Mouse (Mus musculus): ENCODE measurements around the gene Rnf220. TPM values are rescaled to one million over a fixed set of nuclear protein-coding genes. Genes with fewer than 3 reads are reported as not detected.

Rnf220 gene
- polyA plus RNA-seq, 1 experiment from 2014 or later, result 140 TPM

DNA sequence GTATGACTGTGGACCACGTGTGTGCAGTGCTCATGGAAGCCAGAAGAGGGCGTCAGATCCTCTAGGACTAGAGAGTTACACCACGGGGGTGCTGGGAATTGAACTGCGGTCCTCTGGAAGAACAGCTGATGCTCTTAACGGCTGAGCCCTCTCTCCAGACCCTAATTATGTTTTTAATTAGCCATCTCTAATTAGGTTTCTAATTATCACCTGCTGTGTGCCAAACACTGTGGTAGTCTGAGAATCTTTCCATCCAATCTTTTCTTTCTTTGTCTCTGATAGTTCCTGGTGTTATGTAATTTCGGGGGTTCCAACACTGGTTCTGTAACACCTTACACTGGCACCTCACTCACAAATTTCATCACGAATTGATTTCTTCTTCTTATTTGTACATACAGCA lies 75.8 kb downstream of the Rnf220 start:
- 93% methylated on average over 7 of the region's 7 CpGs for WGBS
- no peak overlapping the region for H3K4me3 ChIP-seq
- no peak overlapping the region for H3K4me2 ChIP-seq

DNA sequence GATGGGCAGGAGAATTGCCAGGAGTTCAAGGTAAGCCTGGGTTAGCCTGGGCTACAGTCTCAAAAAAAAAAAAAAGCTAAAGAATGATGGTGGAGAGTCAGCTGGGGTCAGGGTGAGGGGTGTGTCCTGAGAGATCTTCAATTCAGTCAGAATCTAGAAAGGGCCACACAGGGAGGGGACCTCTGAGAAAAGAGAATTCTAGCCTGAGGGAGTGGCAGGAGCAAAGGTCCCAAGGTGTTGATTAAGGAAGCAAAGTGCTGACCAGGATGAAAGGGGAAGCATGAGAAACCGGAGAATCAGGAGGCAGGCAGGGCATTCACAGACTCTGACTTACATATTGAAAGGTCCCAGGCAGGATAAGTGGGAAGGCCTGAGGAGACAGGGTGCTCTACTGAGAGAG lies 80.0 kb downstream of the Rnf220 start:
- 61% methylated on average over 1 of the region's 1 CpGs for WGBS
- Histone ChIP-seq H3K27me3 (replicated peaks) (peaks cover 57% of the 10 kb centered on the region), H3K36me3 (replicated peaks) (no peaks in the 10 kb centered on the region), H3K4me3 (no peak overlapping the region), H3K4me1 (peaks cover 6% of the 10 kb centered on the region), H3K9me3 (no peaks in the 10 kb centered on the region), H3K27ac (no peak overlapping the region), H3K4me2 (no peak overlapping the region), H3K9ac (no peak overlapping the region)
- no peak for ATAC-seq (replicated peaks)

More for the DNA sequence above, 75.8 kb downstream of the Rnf220 start:
- H3K27ac ChIP-seq, result no peak overlapping the region
- H3K9me3 ChIP-seq, result no peaks in the 10 kb centered on the region
- H3K27me3 ChIP-seq (replicated peaks), result peaks cover 51% of the 10 kb centered on the region
- no peaks in the 10 kb centered on the region for H3K36me3 ChIP-seq (replicated peaks)
- ATAC-seq (replicated peaks), result no peak
- H3K9ac ChIP-seq, result no peak overlapping the region
- no peaks in the 10 kb centered on the region for H3K4me1 ChIP-seq

- no peaks in the 10 kb centered on the region for H3K36me3 ChIP-seq (replicated peaks)
- no peak for ATAC-seq (replicated peaks)
- peaks cover 55% of the 10 kb centered on the region for H3K27me3 ChIP-seq (replicated peaks)
- no peak overlapping the region for H3K27ac ChIP-seq
- no peaks in the 10 kb centered on the region for H3K9me3 ChIP-seq
- no peak overlapping the region for H3K9ac ChIP-seq
- 8% methylated on average over 3 of the region's 3 CpGs for WGBS
- H3K4me3 ChIP-seq, result no peak overlapping the region
- H3K4me1 ChIP-seq, result peaks cover 25% of the 10 kb centered on the region
- H3K4me2 ChIP-seq, result no peak overlapping the region
Measured at GRCm38 (mm10) chr4:117410049-117410410, 86.8 kb downstream of the Rnf220 start.

- ATAC-seq (replicated peaks), result peak; percentile 45
- H3K9me3 ChIP-seq, result no peaks in the 10 kb centered on the region
- no peak overlapping the region for H3K4me3 ChIP-seq
- no peak overlapping the region for H3K4me2 ChIP-seq
- no peaks in the 10 kb centered on the region for H3K36me3 ChIP-seq (replicated peaks)
- H3K9ac ChIP-seq, result no peak overlapping the region
- peaks cover 56% of the 10 kb centered on the region for H3K27me3 ChIP-seq (replicated peaks)
- 19% methylated on average over 13 of the region's 14 CpGs for WGBS
- no peak overlapping the region for H3K27ac ChIP-seq
- peaks cover 25% of the 10 kb centered on the region for H3K4me1 ChIP-seq
Measured at GRCm38 (mm10) chr4:117409144-117410048, 87.5 kb downstream of the Rnf220 start.

GRCm38 (mm10) chr4:117407945-117408344 lies 88.9 kb downstream of the Rnf220 start:
- Histone ChIP-seq H3K9me3 (no peaks in the 10 kb centered on the region), H3K27ac (no peak overlapping the region), H3K36me3 (replicated peaks) (no peaks in the 10 kb centered on the region), H3K9ac (no peak overlapping the region), H3K4me1 (peaks cover 25% of the 10 kb centered on the region), H3K4me3 (no peak overlapping the region), H3K27me3 (replicated peaks) (peaks cover 63% of the 10 kb centered on the region), H3K4me2 (no peak overlapping the region)
- ATAC-seq (replicated peaks), result no peak
- WGBS, result 77% methylated on average over 5 of the region's 5 CpGs

GRCm38 (mm10) chr4:117405999-117406398 lies 90.9 kb downstream of the Rnf220 start:
- no peak overlapping the region for H3K4me3 ChIP-seq
- no peaks in the 10 kb centered on the region for H3K9me3 ChIP-seq
- H3K27me3 ChIP-seq (replicated peaks), result peaks cover 69% of the 10 kb centered on the region
- H3K4me2 ChIP-seq, result no peak overlapping the region
- ATAC-seq (replicated peaks), result no peak
- peaks cover 15% of the 10 kb centered on the region for H3K4me1 ChIP-seq
- H3K9ac ChIP-seq, result no peak overlapping the region
- WGBS, result 43% methylated on average over 9 of the region's 9 CpGs
- H3K27ac ChIP-seq, result no peak overlapping the region
- H3K36me3 ChIP-seq (replicated peaks), result no peaks in the 10 kb centered on the region

DNA sequence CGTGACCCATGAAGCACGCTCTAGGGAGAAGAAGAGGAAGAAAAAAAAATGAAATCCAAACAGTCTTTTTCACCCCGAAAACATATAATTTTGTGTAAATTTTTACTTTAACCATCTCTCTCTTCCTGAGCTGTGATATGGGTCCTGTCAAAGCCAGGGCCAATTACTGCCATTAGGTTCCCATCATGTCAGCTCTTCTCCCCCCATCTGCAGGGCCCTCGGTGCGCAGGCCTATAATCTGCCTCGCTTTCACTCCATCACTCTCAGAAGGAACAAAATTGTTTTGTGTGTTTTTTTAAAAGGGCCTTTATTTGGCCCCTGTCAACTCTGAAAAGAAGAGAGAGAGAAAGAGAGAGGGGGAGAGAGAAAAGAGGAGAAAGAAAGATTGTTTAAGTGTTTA lies 91.6 kb downstream of the Rnf220 start:
- Histone ChIP-seq H3K9me3 (no peaks in the 10 kb centered on the region), H3K27ac (no peak overlapping the region), H3K4me1 (peaks cover 15% of the 10 kb centered on the region), H3K4me3 (no peak overlapping the region), H3K9ac (no peak overlapping the region), H3K4me2 (no peak overlapping the region), H3K36me3 (replicated peaks) (no peaks in the 10 kb centered on the region), H3K27me3 (replicated peaks) (peaks cover 72% of the 10 kb centered on the region)
- WGBS, result 67% methylated on average over 6 of the region's 6 CpGs
- no peak for ATAC-seq (replicated peaks)

DNA sequence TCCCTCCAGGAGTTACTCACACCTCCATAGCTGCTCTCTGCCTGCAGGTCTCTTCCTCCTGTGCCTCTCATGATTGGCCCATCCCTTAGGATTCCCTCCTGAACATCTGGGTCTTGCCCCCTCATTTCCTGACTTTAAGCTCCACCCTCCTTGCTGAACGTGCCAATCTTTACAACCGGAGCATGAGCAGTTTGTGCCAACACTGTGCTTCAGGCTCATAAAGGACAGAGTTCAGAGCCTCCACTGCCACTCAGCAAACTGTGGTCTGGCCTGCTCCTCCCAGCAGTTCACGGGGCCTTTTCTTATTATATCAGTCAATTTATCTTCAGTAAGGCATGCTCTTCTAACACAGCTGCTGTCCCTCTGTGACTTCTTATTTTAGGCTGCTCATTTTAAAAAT lies 93.4 kb downstream of the Rnf220 start:
- Histone ChIP-seq H3K4me2 (no peak overlapping the region), H3K4me3 (no peak overlapping the region), H3K9me3 (no peaks in the 10 kb centered on the region), H3K36me3 (replicated peaks) (no peaks in the 10 kb centered on the region), H3K27ac (no peak overlapping the region), H3K9ac (no peak overlapping the region), H3K27me3 (replicated peaks) (peaks cover 66% of the 10 kb centered on the region), H3K4me1 (peaks cover 10% of the 10 kb centered on the region)
- WGBS, result 68% methylated on average over 3 of the region's 3 CpGs
- ATAC-seq (replicated peaks), result no peak

DNA sequence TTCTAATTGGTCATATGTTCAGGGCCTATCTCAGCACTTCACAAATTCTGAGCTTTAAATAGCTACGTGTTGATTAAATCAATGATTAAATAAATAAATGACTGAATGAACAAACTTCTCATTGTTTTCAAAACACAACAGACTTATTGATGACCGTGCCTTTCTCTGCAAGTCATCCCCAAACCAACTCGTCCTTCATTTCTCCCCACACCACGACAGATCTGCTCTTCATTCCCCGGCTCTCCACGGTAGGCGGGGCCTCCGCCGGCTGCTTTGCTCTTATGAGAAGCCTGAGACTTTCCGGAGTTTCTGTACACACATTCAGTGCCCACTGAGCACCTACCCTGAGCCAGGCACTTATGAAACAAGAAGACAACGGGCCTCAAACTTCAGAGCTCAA lies 99.7 kb downstream of the Rnf220 start:
- Histone ChIP-seq H3K9ac (no peak overlapping the region), H3K27ac (no peak overlapping the region), H3K9me3 (no peaks in the 10 kb centered on the region), H3K4me3 (no peak overlapping the region), H3K27me3 (replicated peaks) (peaks cover 45% of the 10 kb centered on the region), H3K36me3 (replicated peaks) (no peaks in the 10 kb centered on the region), H3K4me2 (no peak overlapping the region), H3K4me1 (peaks cover 12% of the 10 kb centered on the region)
- no peak for ATAC-seq (replicated peaks)
- WGBS, result 70% methylated on average over 11 of the region's 11 CpGs

DNA sequence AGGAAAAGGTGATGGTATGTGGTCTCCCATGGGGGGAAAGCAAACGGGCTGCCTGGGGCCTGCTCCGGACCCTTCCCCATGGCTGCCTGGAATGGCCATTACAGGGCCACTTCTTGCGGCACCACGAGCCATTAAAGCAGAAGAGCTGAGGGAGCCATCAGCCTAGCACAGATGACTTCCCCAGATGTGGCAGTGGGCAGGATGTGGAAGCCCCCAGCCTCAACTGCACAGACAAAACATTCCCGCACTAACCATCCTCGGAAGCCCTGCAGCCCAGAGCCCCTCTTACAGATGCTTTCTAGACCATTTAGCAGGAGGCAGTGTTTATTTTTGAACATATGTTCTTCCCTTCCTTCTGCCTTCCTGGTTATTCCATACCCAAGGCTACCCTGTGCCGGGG lies 103.8 kb downstream of the Rnf220 start:
- no peak overlapping the region for H3K4me3 ChIP-seq
- no peak overlapping the region for H3K9ac ChIP-seq
- no peaks in the 10 kb centered on the region for H3K36me3 ChIP-seq (replicated peaks)
- no peaks in the 10 kb centered on the region for H3K9me3 ChIP-seq
- no peak overlapping the region for H3K4me2 ChIP-seq
- H3K4me1 ChIP-seq, result peaks cover 31% of the 10 kb centered on the region
- no peak for ATAC-seq (replicated peaks)
- peaks cover 39% of the 10 kb centered on the region for H3K27me3 ChIP-seq (replicated peaks)
- H3K27ac ChIP-seq, result no peak overlapping the region
- WGBS, result 70% methylated on average over 7 of the region's 7 CpGs

DNA sequence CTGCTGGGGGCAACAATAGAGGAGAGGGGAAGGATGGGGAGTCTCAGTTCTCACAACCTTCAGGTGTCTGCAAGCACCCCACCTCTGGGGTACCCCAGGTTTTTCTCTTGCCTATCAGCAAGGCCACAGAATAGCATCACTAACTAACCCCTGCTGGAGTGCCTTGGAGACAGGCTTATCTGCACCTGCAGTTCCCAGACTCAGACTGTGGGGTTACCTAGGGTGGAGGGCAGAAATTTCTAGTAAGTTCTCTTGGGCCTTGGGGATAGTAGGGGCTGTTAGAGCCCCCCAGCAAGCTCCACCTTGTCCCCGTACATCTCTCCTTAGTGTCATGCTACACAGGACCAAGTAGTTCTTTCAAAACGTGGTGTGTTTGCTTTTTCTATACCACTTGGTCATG lies 104.5 kb downstream of the Rnf220 start:
- 0 out of 2 replicates have a peak overlapping the region, but pooled peaks have one; percentile 23 for H3K4me2 ChIP-seq

DNA sequence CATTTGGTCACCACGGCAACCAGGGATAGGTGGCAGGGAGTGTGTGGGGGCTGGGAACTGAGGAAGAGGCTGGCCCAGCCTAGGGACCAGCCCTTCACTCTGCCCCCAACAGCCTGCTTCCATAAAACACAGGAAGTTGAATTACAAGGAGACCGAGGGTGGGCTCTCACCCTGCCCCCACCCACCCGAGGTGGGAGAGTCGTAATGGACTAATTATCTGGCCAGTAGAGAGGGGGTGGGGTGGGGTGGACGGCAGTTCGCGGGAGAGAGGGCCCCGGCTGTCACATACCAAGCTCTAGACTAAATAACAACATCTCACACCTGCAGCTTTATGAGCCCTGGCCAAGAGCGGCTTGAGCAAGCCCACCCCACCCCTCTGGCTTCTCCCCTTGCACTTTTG lies 104.9 kb downstream of the Rnf220 start:
- ATAC-seq (replicated peaks), result peak; percentile 73
- Histone ChIP-seq H3K36me3 (replicated peaks) (no peaks in the 10 kb centered on the region), H3K27ac (peak overlapping the region; percentile 48), H3K27me3 (replicated peaks) (peaks cover 45% of the 10 kb centered on the region), H3K4me2 (peak overlapping the region; percentile 23), H3K9ac (no peak overlapping the region), H3K9me3 (no peaks in the 10 kb centered on the region), H3K4me3 (no peak overlapping the region), H3K4me1 (peaks cover 25% of the 10 kb centered on the region)
- 2% methylated on average over 9 of the region's 9 CpGs for WGBS

More for the DNA sequence above, 104.5 kb downstream of the Rnf220 start:
- peak overlapping the region; percentile 48 for H3K27ac ChIP-seq
- H3K36me3 ChIP-seq (replicated peaks), result no peaks in the 10 kb centered on the region
- H3K27me3 ChIP-seq (replicated peaks), result peaks cover 43% of the 10 kb centered on the region
- H3K4me1 ChIP-seq, result peaks cover 25% of the 10 kb centered on the region
- H3K9me3 ChIP-seq, result no peaks in the 10 kb centered on the region
- ATAC-seq (replicated peaks), result no peak
- H3K4me3 ChIP-seq, result no peak overlapping the region
- WGBS, result 46% methylated on average over 2 of the region's 2 CpGs
- H3K9ac ChIP-seq, result no peak overlapping the region
